Mouse (Mus musculus) small intestine, adult 2 months (tissue): ENCODE measurements at regions not wholly inside any gene's neighbourhood (a gene's known extent, or its start where the extent isn't known, plus 50 kb on each side); places are given as distances from the start of the nearest gene placed in this dataset.

ENCODE experiments used
- CTCF ChIP-seq: fragments of 200-500 bp; IDR thresholded peaks from 2 replicates; pipeline ENCODE4 v1.5.1; 2012; ENCODE audit warnings: low read depth, mild to moderate bottlenecking, control low read depth, inconsistent platforms, low read length, moderate library complexity, mixed read lengths; ENCODE audit not compliant: insufficient replicate concordance, insufficient read length; ENCODE audit errors: extremely low read depth
- POLR2A ChIP-seq: fragments of 200-500 bp; IDR thresholded peaks from 2 replicates; pipeline ENCODE4 v1.6.1; 2012; ENCODE audit warnings: low read depth, mild to moderate bottlenecking, control low read depth, inconsistent platforms, low read length, moderate library complexity

- no peak for TF ChIP-seq POLR2A
- TF ChIP-seq CTCF: no peak
Measured at GRCm38 (mm10) chr7:136112163-136112562, 396.0 kb upstream of the Mki67 start.
